ENCODE assay signal across 21 mouse cellular contexts in genomic region chr19:9060103-9060502, GRCm38 (mm10). TPM values are rescaled to one million over a fixed set of nuclear protein-coding genes. Genes with fewer than 3 reads are reported as not detected.
DNase-seq lines count a peak whose midpoint lies in the region; TF ChIP-seq lines count a peak whose summit lies in the region.
"Had no signal": no experiment of that assay in that cellular context is flagged by ENCODE, and none has a peak within 500 bp of the region (broad histone marks: within the 10 kb centered on the region; RNA-seq: fewer than 3 reads in every experiment).

No protein-coding gene starts in this region.

- H3K27ac ChIP-seq in gastrocnemius, adult 2 months = peak overlapping the region; percentile 76
- H3K27ac ChIP-seq: forebrain, embryonic 12.5 days; heart, embryonic 10.5 days; neural tube, embryonic 15.5 days had no signal

- intact Hi-C loops in gastrocnemius, adult 2 months (cut with DNase I) = no loop called here

- no peak overlapping the region for H3K4me3 ChIP-seq in gastrocnemius, adult 2 months
- H3K4me3 ChIP-seq: forebrain, embryonic 12.5 days; heart, embryonic 10.5 days; neural tube, embryonic 15.5 days had no signal

- no peak for TF ChIP-seq CTCF in gastrocnemius, adult 2 months (IDR thresholded peaks at IDR 0.05)

- DNase-seq in gastrocnemius, adult 2 months = peak; percentile 65
- no peak for DNase-seq in gastrocnemius, postnatal 25 days
- DNase-seq in urinary bladder, postnatal 14 days (ENCODE audit: low spot score) = peak; percentile 51
- no peak for DNase-seq in urinary bladder, adult 2 months (ENCODE audit: low spot score)
- DNase-seq in lung, postnatal 25 days (ENCODE audit: low spot score) = peak; percentile 51
- DNase-seq in kidney, adult 9 months = no peak
- no peak for DNase-seq in frontal cortex, postnatal 36 days (ENCODE audit: low spot score in 2 of 2)
- DNase-seq in cerebellum, adult 8-10 months = no peak
- DNase-seq: adrenal gland, postnatal 25 days; layer of hippocampus, postnatal 36 days; thymus, adult 2 months had no signal

RNA-seq across cellular contexts. Expression of gene Scgb1a1, which starts 27.7 kb away (rescaled TPM):
- total RNA-seq in gastrocnemius, adult 2 months (2021) = not detected
- total RNA-seq in gastrocnemius, postnatal 25 days (2021) = not detected
- polyA plus RNA-seq in urinary bladder, adult 2 months (2012; rRNA removed) = 0.23 TPM in 1 of 2 replicates, not detected in the other
- total RNA-seq: adrenal gland, postnatal 25 days; ES-E14; heart, postnatal 36 days; layer of hippocampus, postnatal 36 days; left cerebral cortex, postnatal 36 days had no signal
- polyA plus RNA-seq: embryonic facial prominence, embryonic 14.5 days; forebrain, embryonic 12.5 days; heart, embryonic 10.5 days; kidney, embryonic 14.5 days; liver, embryonic 11.5 days; neural tube, embryonic 15.5 days; stomach, embryonic 14.5 days had no signal

Comparison
In these comparisons a context has a peak if more than half of its experiments do, and no peak if none do; other contexts are left out.
1. DNase-seq: peak in gastrocnemius, adult 2 months (single experiment), urinary bladder, postnatal 14 days (single experiment) and lung, postnatal 25 days (single experiment); none in gastrocnemius, postnatal 25 days (single experiment), urinary bladder, adult 2 months (single experiment), kidney, adult 9 months (single experiment), frontal cortex, postnatal 36 days (0 of 2) and cerebellum, adult 8-10 months (single experiment).